Mouse (Mus musculus): ENCODE measurements at regions not wholly inside any gene's neighbourhood (a gene's known extent, or its start where the extent isn't known, plus 50 kb on each side); places are given as distances from the start of the nearest gene placed in this dataset.

DNA sequence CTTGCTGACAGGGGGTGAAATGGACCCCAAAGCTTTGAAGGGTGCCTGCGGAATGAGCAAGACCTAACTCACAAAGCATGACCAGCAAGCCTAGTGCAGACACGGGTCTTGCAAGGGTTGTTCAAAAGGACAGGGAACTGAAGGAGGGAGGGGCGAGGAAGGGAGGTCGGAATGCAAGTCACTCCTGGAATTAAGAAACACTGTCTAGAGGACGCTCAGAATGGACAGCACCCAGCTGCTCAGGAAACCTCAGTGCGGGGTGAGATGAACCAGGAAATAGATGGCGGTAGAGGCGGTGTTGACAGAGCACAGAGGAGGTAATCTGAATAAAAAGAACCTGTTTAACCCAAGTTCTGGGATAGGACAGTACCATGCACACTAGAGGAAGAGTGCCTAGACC, 260.4 kb upstream of the Pard3b start:
- no peak for TF ChIP-seq POLR2A (IDR thresholded peaks at IDR 0.05; ENCODE audit: insufficient read depth, low read depth, low read length)
- no peak for TF ChIP-seq CTCF (IDR thresholded peaks at IDR 0.05; ENCODE audit: insufficient read depth, low read depth, low read length)
